Mouse (Mus musculus): ENCODE data around the gene Gpr137c.

Gpr137c gene

GRCm38 (mm10) chr14:45219281-45220089 lies at the start of gene Gpr137c:
Gpr137c (plus strand) TSS chr14:45219717.
- in situ Hi-C loops (cut with MboI, MseI), result loop anchor here (5.0 to 25.0 kb wide), 4 partner anchors 82 to 1168 kb away; partner anchors contain the start of genes Bmp4 (in 1 of the 2) and Gm15217 (in 1 of the 2)

- in situ Hi-C loops (cut with MboI, MseI), result no loop called here
Measured at GRCm38 (mm10) chr14:45172260-45172659, 47.3 kb upstream of the Gpr137c start.

DNA sequence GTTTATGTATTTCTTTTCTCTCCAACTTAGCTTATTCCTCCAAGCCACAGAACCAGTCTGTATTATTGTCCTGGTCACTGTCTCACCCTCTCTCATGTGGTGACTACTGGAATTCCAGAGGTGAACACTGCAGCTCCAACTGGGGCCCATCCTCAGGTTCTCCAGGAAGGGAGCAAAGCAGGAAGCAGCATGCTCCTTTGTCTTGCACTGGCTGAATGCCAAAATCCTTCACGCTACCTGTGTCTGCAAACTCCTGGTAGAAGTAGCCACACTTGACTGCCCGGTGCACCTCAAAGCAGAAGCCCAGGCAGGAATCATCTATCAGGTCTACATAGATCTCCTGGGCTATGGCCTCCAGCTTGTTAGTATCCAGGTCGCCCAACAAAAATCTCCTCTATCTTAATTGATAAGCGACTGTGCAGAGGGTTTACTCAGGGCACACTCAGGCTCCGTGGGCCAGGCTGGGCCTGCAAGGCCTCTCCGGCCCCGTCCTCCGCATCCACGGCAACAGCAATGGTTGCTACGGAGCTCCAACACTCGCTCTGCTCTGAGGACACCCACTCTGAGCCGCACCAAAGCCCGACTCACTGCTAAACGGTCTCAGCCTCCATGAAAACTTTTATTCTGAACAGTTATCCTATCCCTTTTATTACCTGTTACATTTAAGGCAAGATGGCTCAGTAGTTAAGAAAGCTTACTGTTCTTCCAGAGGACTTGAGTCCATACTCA lies 44.3 kb upstream of the Gpr137c start:
- in situ Hi-C loops (cut with MboI, MseI), result no loop called here

DNA sequence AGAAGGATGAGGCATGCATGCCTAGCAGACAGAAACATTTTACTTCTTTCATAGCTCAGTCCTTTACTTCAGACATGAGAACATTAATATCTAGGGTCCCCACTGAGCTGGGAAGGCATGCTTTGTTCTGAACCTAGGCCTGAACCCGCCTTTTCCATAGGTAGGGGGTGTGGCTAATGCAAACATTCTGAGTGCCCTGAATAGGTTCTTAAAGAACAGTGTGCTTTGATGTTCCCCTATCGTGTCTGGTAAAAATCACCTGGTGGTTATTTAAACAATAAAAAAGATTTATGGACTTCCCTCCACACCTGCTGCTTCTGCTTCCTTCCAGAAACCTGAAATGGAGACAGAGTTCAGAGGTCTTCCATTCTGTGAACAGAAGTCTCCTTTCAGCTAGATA lies 40.3 kb upstream of the Gpr137c start:
- in situ Hi-C loops (cut with MboI, MseI), result no loop called here

DNA sequence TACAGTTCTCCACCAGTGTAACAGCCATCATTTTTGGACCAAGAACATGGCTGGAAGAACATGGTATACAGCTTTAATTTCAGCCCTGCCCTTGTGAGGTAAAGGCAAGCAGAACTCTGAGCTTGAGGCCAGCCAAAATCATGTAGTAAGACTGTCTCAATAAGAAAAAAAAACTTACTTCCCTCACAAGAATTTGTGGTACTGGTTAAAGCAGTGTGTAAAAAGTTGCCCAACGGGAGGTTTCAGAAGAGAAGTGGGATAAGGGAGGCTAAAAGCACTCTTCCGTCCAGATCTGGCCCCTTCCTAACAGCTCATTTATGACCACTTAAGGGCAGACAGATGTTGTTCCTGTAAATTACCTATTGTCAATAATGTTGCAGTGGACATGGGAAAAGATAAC lies 39.9 kb upstream of the Gpr137c start:
- in situ Hi-C loops (cut with MboI, MseI), result no loop called here

DNA sequence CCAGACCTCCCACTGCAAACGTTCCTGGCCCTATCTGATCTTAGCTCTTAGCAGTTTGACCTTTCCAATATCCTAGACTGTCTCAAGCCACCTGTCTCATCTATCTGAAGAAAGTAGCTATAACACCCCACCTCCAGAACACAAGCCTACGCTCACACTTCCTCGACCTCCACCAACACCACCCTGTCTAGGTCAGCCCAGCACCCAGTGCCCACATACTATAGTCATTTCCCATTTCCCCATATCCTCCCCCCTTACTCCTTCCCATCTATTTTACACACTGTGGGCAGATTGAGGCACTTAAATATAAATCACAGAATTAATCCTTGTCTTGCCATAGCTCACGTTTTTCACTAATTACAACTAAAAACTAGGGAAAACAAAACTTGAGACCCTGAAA lies 37.9 kb upstream of the Gpr137c start:
- in situ Hi-C loops (cut with MboI, MseI), result no loop called here

DNA sequence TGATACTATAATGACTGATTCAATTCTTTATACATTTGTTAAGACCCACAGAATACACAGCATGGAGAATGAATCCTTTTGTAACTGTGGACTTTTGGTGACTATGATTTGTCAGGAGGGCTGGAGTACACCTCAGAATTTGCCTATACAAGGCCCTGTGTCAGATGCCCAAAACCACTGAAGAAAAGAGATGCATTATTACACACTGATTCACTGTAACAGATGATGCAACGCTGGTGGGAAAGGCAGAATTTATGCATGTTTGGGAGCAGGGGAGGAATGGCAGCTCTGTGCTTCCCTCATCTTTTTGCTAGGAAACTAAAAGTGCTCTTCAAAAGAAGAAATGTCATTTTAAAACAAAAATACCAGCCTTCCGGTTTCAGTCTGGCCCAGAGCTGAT lies 28.5 kb upstream of the Gpr137c start:
- in situ Hi-C loops (cut with MboI, MseI), result no loop called here

DNA sequence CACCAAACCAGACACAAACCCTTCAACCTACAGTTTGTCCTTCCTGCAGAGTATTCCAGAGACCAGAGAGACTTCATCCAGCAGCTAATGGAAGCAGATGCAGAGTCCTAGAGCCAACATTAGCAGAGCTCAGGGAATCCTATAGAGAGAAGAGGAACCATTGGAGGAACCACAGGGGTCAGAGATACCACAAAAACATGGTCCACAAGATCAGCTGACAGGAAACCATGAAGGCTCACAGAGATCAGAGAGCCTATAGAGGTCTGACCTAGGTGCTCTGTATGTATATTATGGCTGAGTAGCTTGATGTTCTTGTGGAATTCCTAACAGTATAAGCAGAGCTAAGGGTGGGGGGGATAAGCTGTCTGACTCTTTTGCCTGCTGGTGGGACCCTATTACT lies 18.9 kb upstream of the Gpr137c start:
- in situ Hi-C loops (cut with MboI, MseI), result loop anchor here in 1 of 2 experiments (25.0 kb wide), 1 partner anchor 1187 kb away; the partner anchor contains the start of genes Bmp4 and Gm15217

DNA sequence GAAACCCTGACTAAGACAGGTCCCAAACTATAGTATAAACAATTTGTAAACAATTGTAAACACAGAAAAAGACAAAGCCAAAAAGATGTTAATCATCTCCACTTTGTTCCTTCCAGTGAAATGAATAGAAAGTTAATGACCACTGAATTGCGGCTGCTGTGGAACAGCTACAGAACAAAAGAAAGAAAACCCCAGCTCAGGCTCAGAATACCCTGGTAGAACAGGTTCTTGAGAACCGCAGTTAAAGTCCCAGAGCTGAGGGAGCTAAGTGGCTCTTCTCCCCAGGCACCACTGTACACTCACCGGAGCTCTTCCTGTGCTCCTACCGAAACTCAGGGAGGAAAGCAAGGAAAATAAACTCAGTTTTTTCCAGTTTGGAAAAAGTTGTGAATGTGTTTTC lies 8.8 kb upstream of the Gpr137c start:
- in situ Hi-C loops (cut with MboI, MseI), result loop anchor here (10.0 to 25.0 kb wide), 2 partner anchors 166 to 1177 kb away; partner anchors contain the start of genes Bmp4 (in 1 of the 2) and Gm15217 (in 1 of the 2)

DNA sequence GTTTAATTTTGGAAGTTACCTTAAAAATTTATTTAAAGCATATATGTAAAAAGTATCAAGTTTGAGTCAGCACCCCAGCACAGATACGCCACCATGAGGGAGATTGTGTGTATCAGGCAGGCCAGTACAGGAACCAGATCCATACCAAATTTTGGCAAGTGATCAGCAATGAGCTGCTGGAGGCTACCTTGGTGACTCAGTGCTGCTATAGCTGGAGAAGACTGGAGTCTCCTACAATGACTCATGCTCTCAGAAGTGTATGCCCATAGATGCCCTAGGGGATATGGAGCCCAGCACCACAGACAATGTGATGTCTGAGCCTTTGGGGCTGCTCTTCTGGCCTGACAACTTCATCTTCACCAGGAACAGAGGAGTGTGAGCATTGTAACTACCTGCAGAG lies 8.1 kb upstream of the Gpr137c start:
- in situ Hi-C loops (cut with MboI, MseI), result loop anchor here (10.0 to 25.0 kb wide), 2 partner anchors 167 to 1176 kb away; partner anchors contain the start of genes Bmp4 (in 1 of the 2) and Gm15217 (in 1 of the 2)

- in situ Hi-C loops (cut with MboI, MseI), result loop anchor here (5.0 to 25.0 kb wide), 3 partner anchors 105 to 1170 kb away; partner anchors contain the start of genes Bmp4 (in 1 of the 2) and Gm15217 (in 1 of the 2)
Measured at GRCm38 (mm10) chr14:45216711-45217340, 2.7 kb upstream of the Gpr137c start.

DNA sequence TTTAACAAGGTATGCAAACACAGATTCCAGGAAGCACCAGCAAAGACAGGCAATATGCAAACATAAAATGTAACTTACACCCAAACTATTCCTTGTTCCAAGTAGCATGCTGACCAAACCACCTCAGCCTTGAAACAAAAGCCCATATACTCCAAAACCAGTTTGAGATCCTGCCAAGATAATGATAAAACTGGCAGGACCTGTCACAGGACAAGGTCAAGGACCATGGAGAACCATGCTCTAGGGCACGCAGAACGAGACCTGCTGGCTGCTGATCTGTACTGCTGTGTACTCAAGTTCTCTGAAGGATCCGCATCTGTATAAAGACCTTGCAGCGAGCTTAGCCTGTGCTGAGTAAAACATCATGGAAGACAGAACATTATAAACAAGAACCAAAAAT lies 1.8 kb upstream of the Gpr137c start:
- in situ Hi-C loops (cut with MboI, MseI), result loop anchor here (5.0 to 25.0 kb wide), 3 partner anchors 105 to 1170 kb away; partner anchors contain the start of genes Bmp4 (in 1 of the 2) and Gm15217 (in 1 of the 2)

GRCm38 (mm10) chr14:45220090-45220956 lies 806 bp downstream of the Gpr137c start, which contains the start of gene Txndc16:
Txndc16 (minus strand) TSS chr14:45220328.
- in situ Hi-C loops (cut with MboI, MseI), result loop anchor here (5.0 to 25.0 kb wide), 2 partner anchors 83 to 1167 kb away; partner anchors contain the start of genes Bmp4 (in 1 of the 2) and Gm15217 (in 1 of the 2)

GRCm38 (mm10) chr14:45220957-45221630 lies 1.6 kb downstream of the Gpr137c start:
- in situ Hi-C loops (cut with MboI, MseI), result loop anchor here (5.0 to 25.0 kb wide), 2 partner anchors 84 to 1166 kb away; partner anchors contain the start of genes Bmp4 (in 1 of the 2) and Gm15217 (in 1 of the 2)

DNA sequence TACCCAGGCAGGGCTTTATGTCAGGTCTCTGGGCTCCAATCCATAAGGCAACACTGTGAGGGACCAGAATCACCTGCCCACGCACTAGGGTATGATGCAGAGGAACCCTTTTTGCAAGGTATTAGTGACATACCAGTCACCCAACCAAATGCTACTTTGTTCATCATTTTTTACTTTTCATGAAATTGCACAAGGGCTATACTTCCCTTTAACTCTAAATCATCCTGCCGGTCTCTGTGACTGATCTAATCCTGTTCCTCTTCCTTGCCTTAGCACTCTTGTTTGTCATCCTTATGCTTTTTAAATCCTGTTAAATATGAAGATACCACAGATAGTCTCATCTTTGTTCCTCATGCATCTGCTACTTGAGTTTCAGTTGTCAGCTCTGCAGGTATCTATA lies 19.5 kb downstream of the Gpr137c start:
- in situ Hi-C loops (cut with MboI, MseI), result no loop called here

GRCm38 (mm10) chr14:45241613-45242012 lies 22.1 kb downstream of the Gpr137c start:
- in situ Hi-C loops (cut with MboI, MseI), result loop anchor here in 1 of 2 experiments (10.0 kb wide), 1 partner anchor 267 kb away; no protein-coding TSS in a partner anchor

DNA sequence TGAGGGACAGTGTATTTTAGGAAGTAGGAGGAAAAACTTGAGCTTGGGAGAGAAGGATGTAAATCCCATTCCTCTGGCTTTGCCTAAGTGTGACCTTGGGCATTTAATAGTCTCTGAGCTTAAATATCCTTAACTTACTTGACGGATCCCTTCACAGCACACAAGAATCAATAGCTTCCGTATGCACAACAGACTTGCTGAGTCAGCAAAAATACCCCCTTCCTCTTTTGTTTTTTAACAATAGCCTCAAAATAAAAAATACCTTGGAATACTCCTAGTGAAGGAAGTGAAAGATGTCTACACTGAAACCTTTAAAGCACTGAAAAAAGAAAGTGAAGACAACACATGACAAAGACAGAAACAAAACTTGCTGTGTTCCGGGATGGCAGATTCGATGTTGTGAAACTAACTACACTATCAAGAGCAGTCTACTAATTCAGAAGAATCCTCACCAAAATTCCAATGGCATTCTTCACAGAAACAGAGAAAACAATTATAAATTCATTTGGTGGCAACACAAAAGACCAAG lies 32.1 kb downstream of the Gpr137c start:
- in situ Hi-C loops (cut with MboI, MseI), result no loop called here

DNA sequence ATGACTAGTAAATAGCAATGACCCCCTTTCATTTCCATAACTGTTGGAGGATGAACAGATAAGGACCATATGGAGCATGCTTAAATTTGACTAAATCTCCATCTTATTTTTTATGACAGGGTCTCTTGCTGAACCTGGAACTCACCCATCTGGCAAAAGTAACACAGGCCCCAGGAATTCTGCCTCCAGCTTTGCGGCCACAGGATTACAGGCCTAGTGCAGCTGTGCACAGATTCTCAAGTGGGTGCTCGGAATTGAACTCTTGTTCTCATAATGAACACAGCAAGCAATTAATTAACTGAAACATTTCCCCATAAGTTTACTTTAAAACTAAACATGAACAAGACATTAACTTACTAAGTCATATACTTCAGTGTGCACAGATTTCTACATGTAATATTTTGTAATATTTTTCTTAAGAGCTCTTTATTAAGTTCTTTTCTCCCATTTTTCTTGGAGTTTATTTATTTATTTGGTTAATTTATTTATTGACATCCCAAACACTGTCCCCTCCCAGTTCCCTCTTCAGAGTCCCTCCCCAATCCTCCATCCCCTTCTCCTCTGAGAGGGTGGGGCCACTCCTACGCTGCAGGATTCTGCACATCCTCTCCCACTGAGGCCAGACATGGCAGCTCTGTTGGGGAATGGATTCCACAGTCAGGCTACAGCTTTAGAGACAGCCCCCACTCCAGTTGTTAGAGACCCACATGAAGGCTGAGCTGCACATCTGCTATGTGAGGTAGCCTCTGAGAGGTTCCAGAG lies 44.5 kb downstream of the Gpr137c start:
- in situ Hi-C loops (cut with MboI, MseI), result no loop called here

- in situ Hi-C loops (cut with MboI, MseI), result no loop called here
Measured at GRCm38 (mm10) chr14:45275816-45276215, 56.3 kb downstream of the Gpr137c start.
